Mouse (Mus musculus): ENCODE results near the gene Fam104a.
A peak's percentile ranks its signal among the peaks of the same experiment; 100 is the strongest.

Gene Fam104a

DNA sequence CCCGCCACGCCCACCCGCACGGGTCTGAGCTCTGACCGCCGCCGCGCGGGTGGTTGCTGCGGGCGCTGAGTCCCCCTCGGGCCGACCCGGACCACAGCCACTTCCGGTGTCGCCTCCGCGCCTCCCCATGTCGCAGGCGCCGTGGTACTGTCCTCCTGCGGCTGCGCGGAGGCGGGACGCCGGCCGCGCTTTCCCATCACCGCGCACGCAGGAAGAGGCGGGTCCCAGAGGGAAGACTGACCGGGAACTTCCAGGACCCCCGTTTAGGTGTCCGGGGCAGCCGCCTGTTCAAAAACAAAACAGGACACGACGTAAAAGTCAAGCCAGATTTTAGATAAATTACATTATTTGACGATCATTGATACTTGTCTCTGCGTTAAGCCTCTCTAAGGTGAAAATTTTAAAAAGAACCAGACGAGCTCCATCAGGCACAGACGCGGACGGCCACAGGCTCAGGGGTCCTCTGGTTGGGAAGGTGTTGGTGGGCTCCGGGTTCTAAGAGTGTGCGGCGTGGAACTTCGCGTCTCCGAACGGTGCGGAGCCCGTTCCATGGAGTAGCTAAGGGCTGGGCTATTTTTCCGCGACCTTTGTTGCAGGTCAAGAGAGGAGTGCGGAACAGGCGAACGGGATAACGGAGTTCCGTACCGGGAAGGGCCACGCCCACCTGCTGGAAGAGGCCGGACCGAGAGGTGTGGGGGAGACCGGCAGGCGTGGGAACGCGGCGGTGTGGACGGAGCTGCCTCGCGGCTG lies at the start of gene Fam104a, which contains the start of gene D11Wsu47e:
Gene Fam104a (minus strand): TSS at position 199 of the 750 bp plus-strand sequence.
Gene D11Wsu47e (plus strand): TSS at position 456 of the 750 bp plus-strand sequence.
- peak; percentile 90 to 91 for DNase-seq (ENCODE audit: low spot score in 2 of 2)

DNA sequence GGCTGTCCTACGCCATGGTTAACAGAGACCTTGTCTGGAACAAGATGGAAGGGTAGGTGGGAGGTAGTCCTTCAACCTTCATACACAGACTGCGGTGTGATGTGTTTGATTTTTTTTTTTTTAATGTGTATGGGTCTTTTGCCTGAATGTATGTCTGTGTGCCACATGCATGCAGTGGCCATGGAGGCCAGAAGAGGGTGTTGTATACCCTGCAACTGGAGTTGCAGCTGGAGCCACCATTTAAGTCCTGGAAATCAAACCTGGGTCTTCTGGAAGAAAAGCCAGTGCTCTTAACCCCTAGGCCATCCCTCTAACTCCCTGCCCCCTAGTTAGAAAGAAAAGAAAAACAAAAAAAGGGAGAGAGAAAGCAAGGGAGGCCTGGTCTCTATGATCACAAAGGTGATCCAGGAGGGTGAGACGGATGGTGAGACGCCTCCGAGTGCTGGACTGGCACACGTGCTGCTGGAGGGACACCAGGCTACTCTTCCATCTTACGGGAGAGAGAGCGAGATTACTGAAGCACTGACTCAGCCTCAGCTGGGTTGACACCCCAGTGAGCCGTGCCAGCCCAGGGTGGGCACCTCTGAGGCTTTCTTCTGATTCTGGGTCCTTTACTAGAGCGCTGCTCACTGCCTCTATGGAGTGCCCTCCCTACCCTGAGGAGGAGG lies 48.1 kb upstream of the Fam104a start:
- DNase-seq (ENCODE audit: low spot score in 2 of 2) = no peak

DNA sequence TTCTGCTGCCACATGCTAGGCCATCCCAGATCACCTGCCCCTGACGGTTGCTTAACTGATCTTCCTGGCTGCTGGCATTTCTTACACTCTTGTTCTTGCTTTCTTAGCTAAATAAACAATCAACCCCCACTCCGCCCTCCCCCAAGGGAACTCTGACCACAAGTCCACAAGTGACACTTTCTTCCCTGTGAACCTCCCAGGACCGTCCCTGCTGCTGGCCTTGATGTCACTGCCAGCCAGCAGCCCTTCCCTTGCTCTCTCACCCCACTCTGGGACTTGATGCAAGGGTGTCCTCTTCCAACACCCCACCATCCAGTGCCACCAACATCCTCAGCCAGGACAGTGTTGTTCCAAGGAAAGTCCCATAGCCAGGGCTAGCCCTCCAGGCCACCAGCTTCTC lies 46.9 kb upstream of the Fam104a start:
- DNase-seq (ENCODE audit: low spot score in 2 of 2) = no peak

DNA sequence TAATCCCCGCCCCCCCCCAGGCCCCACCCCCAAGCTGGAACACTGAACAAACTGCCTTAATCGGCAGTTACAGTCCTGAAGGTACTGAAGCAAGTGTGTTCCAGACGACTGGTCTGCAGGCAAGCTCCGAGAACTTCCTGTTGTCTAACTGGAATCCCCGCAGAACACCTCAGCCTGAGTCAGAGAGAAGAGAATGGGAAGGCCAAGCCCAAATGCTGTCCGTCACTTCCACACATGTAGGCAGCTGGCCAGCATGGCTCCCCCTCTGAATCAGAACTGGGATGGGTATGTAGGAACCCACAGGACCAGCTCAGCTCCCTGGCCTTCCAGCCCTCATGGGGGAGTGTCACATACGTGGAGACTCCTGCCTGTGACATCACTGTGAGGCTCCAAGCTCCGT lies 46.0 kb upstream of the Fam104a start:
- no peak for DNase-seq (ENCODE audit: low spot score in 2 of 2)

DNA sequence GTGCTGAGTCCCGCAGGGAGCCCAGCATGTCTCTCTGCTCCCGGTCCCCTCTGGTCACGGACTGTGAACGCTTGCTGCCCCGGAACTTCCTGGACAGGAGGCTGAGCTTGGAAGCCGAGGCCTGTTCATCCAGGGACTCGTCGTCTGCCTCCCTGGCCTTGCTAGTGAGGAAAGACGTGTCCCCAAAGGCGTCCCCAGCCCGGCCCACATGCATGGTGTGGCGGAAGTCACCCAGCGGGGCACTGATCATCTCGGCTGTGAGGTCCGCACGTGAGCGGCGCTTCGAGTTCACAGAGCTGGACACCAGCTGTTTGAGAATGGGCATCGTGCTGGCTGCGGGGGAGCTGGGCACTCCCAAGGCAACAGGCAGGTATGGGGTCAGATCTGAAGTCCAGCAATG lies 45.3 kb upstream of the Fam104a start:
- no peak for DNase-seq (ENCODE audit: low spot score in 2 of 2)

DNA sequence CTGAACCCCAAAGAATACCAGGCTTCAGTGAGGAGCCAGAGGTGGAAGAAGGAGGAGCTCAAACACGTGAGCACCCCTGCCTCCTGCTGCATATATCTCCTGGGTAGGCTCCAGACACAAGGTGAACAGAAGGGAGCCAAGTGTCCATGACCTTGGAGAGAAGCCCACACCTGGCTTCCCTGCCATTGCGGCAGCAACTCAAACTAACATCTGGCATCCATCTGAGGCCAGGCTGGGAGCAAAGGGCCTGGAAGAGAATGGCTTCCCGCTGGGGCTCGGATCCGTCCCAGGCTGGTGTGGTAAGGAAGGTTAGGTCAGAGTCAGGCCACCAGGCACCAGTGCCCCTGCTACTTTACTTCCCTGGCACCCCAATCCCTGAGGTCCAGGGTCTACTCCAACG lies 44.0 kb upstream of the Fam104a start:
- DNase-seq (ENCODE audit: low spot score in 2 of 2) = no peak

DNA sequence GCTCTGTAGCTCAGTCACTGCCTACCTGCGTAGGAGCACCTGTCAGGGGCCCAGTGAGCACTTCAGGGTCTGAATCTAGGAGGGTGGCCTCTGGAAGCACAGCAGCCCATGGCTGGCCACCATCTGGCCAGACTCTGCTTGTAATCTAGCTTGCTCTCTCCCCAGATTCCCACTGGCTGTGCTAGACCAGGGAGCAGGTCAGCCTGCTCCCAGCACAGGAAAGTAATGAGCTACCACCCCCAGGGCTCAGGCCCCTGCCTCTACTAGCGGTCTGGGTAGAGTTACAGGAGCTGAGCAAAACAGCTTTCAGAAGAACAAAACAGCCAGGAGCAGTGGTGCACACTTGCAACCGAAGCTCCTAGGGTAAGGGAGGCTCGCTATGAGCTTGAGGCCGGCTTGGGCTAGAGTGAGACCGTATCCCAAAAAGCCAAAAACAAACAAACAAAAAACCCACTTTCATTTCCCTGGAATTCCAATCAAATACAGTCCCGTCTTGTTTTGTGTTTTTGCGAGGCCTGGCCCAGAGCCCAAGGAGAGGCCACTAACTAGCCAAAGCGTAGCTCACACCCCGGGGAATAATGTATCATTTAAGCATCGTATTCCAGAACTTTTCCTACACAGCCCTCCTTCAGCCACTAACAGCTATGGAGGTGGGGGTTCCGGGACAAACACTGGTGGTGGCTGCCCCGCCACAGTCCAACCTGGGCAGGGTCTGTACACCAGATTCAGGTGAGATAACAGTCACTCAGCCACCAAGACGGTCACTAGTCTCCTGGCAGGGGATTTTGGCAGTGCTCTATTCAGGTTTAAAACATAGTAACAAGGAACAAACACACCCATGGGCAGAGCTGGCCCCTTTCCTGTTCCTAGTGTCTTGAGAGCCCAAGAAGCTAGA lies 43.3 kb upstream of the Fam104a start:
- no peak for DNase-seq (ENCODE audit: low spot score in 2 of 2)

DNA sequence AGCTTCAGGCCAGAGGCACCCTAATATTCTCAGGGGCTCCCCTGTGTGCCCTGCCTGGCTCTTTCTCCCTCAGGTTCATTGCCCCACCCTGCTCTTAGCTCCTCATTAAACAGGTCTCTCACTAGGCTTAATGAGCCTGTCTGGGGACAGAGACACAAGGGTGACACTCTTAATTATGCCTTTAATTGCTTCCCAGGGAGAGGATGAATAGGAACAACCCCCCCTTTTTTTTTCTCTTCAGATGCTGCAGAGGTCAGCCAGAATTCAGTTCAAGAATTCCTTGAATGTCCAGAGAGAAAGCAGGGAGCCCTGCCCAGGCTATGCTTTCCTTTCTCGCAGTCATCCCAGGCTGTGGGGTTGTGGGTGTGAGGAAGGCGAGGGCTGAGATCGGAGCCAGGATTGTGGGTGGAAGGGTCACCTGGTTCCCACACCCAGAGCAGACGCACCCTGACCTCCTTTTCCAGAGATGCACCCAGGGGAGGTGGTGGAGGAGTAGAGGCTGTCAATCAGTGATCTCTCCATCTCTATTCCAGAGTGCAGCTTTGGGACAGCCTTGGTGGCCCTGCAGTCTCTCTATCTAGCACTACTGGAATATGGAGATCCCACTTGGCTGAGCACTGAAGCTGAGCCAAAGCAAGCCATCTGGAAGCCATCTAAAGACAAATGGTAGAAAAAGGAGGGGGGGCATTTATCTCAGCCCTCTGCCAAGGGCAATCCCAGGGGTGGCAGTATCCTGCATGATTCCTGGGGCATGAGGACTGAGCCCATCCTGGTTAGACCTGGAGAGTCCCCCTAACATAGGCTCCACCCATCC lies 41.5 kb upstream of the Fam104a start:
- DNase-seq (ENCODE audit: low spot score in 2 of 2) = no peak

DNA sequence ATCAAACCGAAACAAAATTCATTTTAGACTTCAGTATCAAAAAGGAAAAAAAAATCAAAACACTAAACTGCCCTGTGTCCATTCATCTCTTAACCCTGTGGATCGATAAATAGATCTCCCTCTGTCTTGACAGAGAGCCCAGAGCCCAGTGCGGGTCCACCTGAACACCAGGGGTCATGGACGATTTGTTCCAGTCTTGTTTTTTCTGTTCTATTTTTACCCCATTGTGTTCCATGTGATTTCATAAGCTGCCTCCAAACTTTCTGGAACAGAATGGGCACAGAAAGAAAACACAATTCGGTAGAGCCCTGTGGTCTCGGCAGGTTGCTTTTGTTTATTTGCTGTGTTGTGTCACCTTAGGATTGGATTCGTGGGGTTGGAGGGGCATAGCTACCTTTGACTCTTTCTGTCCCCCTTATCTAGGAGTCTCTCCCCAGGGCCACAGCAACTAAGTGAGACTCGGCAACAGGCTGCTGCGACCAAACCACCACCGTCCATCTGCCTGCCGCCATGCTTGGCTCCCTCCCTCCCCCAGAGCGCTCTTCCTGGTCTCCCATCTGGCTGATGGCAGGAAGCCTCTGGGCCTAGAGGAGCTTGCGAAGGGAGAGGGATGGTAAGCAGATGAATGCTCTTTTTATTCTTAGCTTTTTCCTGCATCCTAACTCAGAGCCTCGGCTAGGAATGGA lies 38.6 kb upstream of the Fam104a start:
- DNase-seq (ENCODE audit: low spot score in 2 of 2) = no peak

DNA sequence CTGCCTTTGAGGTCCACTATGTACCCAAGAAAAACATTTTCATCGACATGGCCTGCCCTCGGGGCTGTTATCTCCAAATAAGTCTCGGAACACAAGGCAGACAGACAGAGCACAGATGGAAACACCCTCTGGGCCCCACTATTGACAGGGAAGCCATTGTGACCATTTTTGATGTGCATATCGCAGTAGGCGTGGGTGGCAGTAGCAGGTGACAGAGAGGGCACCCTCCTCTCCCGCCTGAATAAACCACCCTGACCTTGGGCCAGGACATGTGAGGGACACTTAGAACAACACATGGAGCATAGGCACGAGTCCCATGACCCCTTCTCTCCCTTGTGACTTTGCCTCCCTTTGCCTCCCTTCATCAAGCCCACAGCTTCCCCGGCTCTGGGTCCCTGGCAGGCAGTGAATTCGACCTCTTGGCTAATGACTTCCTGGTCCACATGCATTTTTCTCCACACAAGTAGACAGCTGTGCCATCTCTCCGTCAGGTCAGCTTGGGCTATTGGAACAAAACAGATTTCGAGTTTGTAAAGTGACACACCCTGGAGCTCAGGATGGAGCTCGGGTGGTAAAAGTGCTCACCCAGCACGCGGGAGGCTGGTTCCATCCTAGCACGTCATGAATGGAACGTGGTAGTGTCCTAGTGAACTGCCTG lies 33.9 kb upstream of the Fam104a start:
- no peak for DNase-seq (ENCODE audit: low spot score in 2 of 2)

DNA sequence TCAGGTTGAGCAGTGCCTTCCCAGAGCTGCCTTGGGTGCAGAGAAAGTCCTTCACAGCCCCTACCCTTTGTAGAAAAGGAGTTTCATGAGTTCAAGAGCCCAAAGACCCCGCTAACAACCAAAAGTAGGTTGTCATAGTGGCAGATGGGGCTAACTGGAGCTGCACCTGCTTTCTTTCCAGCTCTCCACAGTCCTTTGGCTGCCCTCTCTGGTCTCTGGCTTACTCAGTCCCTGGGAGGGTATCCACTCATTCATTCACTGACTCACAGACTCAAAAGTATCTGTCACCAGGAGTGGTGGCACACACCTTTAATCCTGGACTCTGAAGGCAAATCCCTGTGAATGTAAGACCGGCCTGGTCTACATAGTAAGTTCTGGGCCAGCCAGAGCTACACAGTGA lies 32.2 kb upstream of the Fam104a start:
- DNase-seq (ENCODE audit: low spot score in 2 of 2) = no peak

DNA sequence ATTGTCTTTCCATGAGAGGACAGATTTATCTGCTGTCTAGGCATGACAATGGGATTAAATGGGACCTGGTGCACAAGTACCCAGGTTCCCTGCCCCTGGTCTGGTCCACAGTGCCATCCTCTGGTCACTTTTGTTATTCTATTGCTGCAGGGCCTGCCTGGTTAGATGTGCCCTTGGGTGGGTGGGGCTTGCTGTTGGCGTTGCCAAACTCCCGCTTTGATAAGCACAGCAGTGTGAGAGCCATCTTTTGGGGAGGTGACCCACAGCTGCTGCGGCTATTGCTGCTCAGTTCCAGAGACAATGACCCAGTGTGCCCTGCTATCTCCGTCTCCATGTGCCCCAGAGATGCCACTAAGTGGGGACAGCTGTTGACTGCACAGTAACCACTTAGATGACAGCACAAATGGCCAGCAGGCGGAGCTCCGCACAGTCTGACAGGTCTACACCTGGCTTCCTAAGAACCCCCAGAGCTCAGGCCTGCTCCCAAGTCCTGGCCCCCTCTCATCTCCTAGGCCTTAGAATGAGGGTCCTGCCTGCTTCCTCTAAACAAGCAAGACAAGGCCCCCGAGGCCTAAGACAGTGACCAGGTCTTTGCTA lies 31.2 kb upstream of the Fam104a start:
- DNase-seq (ENCODE audit: low spot score in 2 of 2) = no peak

DNA sequence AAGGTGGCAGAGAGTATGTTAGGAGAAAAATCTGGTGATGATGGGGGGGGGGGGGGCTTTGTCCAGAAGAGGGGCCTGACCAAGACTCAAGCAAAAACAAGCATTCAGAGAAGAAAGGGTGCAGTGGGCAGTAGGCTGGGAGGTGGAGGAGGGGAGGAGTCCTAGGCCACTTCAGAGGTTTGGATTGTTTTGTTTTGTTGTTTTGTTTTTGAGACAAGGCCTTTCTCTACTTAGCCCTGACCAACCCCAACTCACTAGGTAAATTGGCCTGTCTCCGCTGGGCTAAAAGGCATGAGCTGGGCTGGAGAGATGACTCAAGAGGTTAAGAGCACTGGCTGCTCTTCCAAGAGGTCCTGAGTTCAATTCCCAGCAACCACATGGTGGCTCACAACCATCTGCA lies 27.1 kb upstream of the Fam104a start:
- no peak for DNase-seq (ENCODE audit: low spot score in 2 of 2)

DNA sequence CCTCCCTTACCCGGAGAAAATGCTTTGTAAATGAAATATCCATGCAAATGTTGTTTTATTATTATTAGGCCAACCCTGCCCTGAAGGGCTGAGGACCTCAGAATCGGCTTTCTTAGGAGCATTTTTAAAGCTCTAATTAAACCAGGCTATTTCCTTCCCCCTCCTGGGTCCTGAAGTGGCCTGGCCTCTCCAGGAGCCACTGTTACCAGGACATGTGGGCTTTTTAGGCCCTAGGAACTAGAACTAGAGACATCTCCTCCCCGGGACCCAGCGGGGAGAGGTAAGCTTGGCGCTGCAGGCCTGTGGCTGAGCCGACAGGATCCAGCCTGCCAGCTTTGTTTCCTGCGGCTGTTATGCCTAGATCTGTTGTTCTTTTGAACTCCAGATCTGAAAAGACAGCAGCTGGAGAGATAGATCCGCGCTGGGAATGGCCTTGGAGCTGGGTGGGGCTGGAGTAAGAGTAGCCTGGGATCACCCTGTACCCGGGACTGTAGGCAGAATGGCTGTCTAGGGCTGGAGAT lies 26.4 kb upstream of the Fam104a start:
- no peak for DNase-seq (ENCODE audit: low spot score in 2 of 2)

DNA sequence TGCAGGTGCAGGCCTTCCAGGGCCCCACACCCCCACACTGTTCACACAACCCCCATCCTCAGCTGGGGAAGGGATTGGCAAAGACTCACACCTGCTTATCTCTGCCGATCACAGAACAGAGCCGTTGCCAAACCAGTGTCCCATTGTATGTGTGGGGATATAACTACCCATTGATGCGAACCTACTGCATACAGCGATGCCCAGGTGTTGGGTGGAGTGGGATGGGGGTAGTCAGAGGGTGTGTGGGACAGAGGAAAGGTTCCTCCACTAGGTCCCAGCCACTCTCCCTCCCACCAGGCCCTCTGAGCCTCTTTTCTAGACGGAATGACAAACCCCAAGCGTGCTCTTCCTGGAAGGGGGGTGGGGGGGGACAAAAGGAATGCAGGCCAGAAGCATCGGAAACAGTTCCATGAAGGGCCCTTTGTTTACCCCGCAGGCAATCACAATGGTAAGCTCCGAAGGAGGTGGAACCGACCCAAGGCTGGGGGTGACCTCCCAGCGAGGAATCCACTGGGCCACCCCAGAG lies 25.8 kb upstream of the Fam104a start, which contains the start of gene Cpsf4l:
Gene Cpsf4l (minus strand): TSS at position 287 of the 526 bp plus-strand sequence.
- no peak for DNase-seq (ENCODE audit: low spot score in 2 of 2)

DNA sequence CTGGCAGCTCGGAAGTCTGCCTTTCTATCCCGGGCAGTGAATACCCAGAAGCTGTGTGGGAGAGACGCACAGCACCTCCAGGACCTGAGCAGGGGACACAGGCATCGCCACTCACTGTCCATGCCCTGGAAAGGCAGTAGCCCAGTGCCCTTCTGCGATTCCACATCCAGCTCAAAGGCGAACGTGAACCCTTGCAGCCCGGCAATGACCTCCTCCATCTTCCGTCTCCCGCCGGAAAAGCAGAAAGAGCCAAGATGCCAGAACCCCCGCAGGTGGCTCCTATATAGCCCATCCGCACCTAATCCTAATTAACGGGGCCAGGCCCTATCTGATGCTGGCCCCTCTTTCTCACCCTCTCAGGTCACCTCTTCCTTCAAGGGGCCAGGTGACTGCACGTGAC lies 25.3 kb upstream of the Fam104a start:
- DNase-seq (ENCODE audit: low spot score in 2 of 2) = no peak

DNA sequence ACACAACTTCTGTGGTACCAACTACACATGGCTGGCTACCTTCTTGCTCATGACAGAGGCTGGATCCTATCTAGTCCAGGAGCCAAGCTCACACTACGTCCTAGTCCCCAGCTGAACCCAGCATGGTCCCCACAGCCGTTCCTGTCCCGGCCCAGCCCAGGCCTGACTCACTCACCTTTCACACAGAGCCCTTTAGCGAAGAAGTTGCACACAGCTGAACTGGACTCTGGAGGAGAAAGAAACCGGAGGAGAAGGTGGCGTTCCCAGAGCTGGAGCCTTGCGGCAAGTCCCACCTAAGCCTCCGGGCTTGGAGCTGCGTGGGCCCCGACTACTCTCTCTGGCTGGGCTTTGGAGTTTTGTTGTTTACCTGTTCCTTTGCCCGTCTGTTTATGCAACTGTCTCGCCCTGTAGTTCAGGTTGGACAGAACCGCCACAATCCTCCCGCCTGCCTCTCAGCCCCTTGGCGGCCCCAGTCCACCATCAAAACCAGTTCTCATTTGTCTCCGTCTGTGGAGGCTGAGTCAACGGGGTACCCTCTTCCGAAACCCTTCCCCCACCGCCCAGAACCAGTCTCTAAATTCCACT lies 24.8 kb upstream of the Fam104a start:
- DNase-seq (ENCODE audit: low spot score in 2 of 2) = no peak

DNA sequence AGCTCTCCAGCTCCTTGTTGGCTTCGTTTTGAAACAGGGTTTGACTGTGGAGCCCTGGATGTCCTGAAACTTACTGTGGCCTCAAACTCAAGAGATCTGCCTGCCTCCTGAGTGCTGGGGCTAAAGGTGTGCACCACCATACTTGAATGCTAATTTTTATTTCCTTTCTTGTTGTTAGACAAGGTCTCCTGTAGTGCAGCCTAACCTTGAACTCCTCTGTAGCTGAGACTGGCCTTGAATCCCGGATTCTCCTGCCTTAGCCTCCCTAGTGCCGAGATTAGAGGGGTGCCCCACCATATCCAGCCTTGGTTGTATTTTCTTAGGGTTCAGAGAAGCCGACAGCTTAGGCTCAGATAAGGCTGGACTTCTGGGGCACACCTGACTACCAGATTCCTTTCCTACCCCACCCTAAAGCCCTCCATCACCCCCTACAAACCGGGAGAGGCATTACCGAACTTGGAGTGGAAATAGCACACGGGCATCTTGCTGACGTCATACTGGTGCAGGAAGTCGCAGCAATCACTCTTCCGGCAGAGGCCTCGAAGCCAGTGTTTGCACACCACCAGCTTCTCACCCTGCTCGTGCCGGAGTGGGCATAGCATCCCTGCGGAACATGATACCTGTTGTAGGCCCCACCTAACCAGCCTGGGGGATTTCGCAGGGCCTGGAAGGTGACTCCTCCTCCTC lies 22.2 kb upstream of the Fam104a start:
- no peak for DNase-seq (ENCODE audit: low spot score in 2 of 2)
